Mouse (Mus musculus) spleen, postnatal 4 days (tissue): ENCODE data around the gene Ppp2r5c.

Experiments used
- DNase-seq, 2 experiments: peaks; one replicate each; pipeline ENCODE4 v3.0.0; 2022; ENCODE audit warnings: low spot score in 2 of 2

The Ppp2r5c gene

GRCm38 (mm10) chr12:110446290-110447170 is at the start of gene Ppp2r5c:
TSS of gene Ppp2r5c (plus strand) at chr12:110447120.
- peak; percentile 96 to 98 for DNase-seq

- DNase-seq = peak; percentile 55 to 81
Measured at GRCm38 (mm10) chr12:110398351-110398750, 48.6 kb upstream of the Ppp2r5c start.

- DNase-seq = no peak
Measured at GRCm38 (mm10) chr12:110399161-110399560, 47.8 kb upstream of the Ppp2r5c start.

- no peak for DNase-seq
Measured at GRCm38 (mm10) chr12:110400936-110401335, 46.0 kb upstream of the Ppp2r5c start.

GRCm38 (mm10) chr12:110401871-110402270 is 45.0 kb upstream of the Ppp2r5c start:
- DNase-seq = no peak

- DNase-seq = no peak
Measured at GRCm38 (mm10) chr12:110416244-110416643, 30.7 kb upstream of the Ppp2r5c start.

- DNase-seq = no peak
Measured at GRCm38 (mm10) chr12:110417023-110417986, 29.6 kb upstream of the Ppp2r5c start.

GRCm38 (mm10) chr12:110417987-110418734 is 28.8 kb upstream of the Ppp2r5c start:
- peak in 1 of 2 experiments; percentile 20 for DNase-seq

- peak; percentile 33 to 70 for DNase-seq
Measured at GRCm38 (mm10) chr12:110418735-110419350, 28.1 kb upstream of the Ppp2r5c start.

- no peak for DNase-seq
Measured at GRCm38 (mm10) chr12:110419879-110420278, 27.0 kb upstream of the Ppp2r5c start.

GRCm38 (mm10) chr12:110421361-110421760 is 25.6 kb upstream of the Ppp2r5c start:
- no peak for DNase-seq

- DNase-seq = no peak
Measured at GRCm38 (mm10) chr12:110424008-110424704, 22.8 kb upstream of the Ppp2r5c start.

GRCm38 (mm10) chr12:110426417-110427010 is 20.4 kb upstream of the Ppp2r5c start:
- no peak for DNase-seq

- DNase-seq = no peak
Measured at GRCm38 (mm10) chr12:110429340-110429973, 17.5 kb upstream of the Ppp2r5c start.

GRCm38 (mm10) chr12:110429990-110430389 is 16.9 kb upstream of the Ppp2r5c start:
- DNase-seq = no peak

- no peak for DNase-seq
Measured at GRCm38 (mm10) chr12:110431805-110432204, 15.1 kb upstream of the Ppp2r5c start.

- peak in 1 of 2 experiments; percentile 61 for DNase-seq
Measured at GRCm38 (mm10) chr12:110436638-110437366, 10.1 kb upstream of the Ppp2r5c start.

GRCm38 (mm10) chr12:110437367-110437703 is 9.6 kb upstream of the Ppp2r5c start:
- DNase-seq = peak in 1 of 2 experiments; percentile 66
